Mouse (Mus musculus): ENCODE data around the gene Hoxa3. TPM values are rescaled to one million over a fixed set of nuclear protein-coding genes. Genes with fewer than 3 reads are reported as not detected.

Gene Hoxa3
- polyA plus RNA-seq, 1 experiment: not detected

- Histone ChIP-seq H3K4me3 (ENCODE audit: insufficient read depth, low read depth, low read length) (no peak overlapping the region), H3K27ac (ENCODE audit: insufficient read depth, low read depth, low read length) (no peak overlapping the region), H3K4me1 (ENCODE audit: control insufficient read depth, insufficient read depth, low read length) (no peaks in the 10 kb centered on the region)
- TF ChIP-seq POLR2A (IDR thresholded peaks at IDR 0.05; ENCODE audit: insufficient read depth, low read depth, low read length) (no peak), CTCF (IDR thresholded peaks at IDR 0.05; ENCODE audit: insufficient read depth, low read depth, low read length) (no peak)
- 4% methylated on average over 11 of the region's 11 CpGs for WGBS
Measured at GRCm38 (mm10) chr6:52180213-52180710, 32.9 kb downstream of the Hoxa3 start.

DNA sequence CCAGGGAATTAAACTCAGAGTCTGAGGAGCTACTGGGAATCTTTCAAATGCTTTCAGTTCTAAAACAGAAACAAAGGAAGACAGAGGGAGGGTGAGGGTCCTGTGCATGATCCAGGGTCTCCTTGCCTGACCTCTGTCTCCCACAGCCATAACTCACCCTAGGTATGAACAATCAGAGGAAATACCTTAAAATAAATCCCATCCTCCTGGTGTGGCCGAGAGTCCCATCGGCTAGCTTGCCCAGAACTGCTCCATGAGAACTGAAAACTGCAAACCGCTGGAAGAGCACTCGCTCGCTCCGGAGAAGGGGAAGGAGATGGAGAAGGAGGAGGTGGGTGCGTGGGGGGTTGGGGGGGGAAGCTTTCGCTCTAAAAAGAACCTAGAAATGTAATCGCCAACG is 33.4 kb downstream of the Hoxa3 start:
- no peaks in the 10 kb centered on the region for H3K4me1 ChIP-seq (ENCODE audit: control insufficient read depth, insufficient read depth, low read length)
- no peak overlapping the region for H3K27ac ChIP-seq (ENCODE audit: insufficient read depth, low read depth, low read length)
- H3K4me3 ChIP-seq (ENCODE audit: insufficient read depth, low read depth, low read length): no peak overlapping the region
- 3% methylated on average over 10 of the region's 10 CpGs for WGBS
- TF ChIP-seq CTCF (IDR thresholded peaks at IDR 0.05; ENCODE audit: insufficient read depth, low read depth, low read length) (no peak), POLR2A (IDR thresholded peaks at IDR 0.05; ENCODE audit: insufficient read depth, low read depth, low read length) (no peak)

GRCm38 (mm10) chr6:52178918-52179665 is 34.0 kb downstream of the Hoxa3 start:
- Histone ChIP-seq H3K27ac (ENCODE audit: insufficient read depth, low read depth, low read length) (no peak overlapping the region), H3K4me3 (ENCODE audit: insufficient read depth, low read depth, low read length) (no peak overlapping the region)
- TF ChIP-seq POLR2A (IDR thresholded peaks at IDR 0.05; ENCODE audit: insufficient read depth, low read depth, low read length) (no peak), CTCF (IDR thresholded peaks at IDR 0.05; ENCODE audit: insufficient read depth, low read depth, low read length) (no peak)

DNA sequence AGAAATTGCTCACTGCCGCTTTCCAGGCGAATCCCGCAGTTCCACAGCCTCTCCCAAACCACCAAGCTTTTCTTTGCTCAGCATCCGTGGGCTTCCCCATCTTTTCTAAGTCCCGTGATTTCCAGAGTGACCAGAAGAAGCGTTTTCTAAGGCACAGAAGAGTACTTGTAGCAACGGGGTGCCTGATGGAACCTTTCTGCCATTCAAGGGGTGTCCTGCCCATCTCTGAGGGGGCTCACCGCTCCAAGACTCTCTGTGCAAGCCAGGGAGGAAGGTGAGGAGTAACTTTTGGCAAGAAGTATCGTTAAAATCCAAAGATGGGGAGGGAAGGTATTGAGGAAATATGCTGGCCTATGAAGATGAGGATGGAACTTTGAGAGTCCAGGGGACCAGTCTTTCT is 35.3 kb downstream of the Hoxa3 start:
- no peak overlapping the region for H3K4me3 ChIP-seq (ENCODE audit: insufficient read depth, low read depth, low read length)
- TF ChIP-seq POLR2A (IDR thresholded peaks at IDR 0.05; ENCODE audit: insufficient read depth, low read depth, low read length): no peak
- no peak for TF ChIP-seq CTCF (IDR thresholded peaks at IDR 0.05; ENCODE audit: insufficient read depth, low read depth, low read length)
- no peak overlapping the region for H3K27ac ChIP-seq (ENCODE audit: insufficient read depth, low read depth, low read length)
- WGBS: 5% methylated on average over 9 of the region's 9 CpGs
- no peaks in the 10 kb centered on the region for H3K4me1 ChIP-seq (ENCODE audit: control insufficient read depth, insufficient read depth, low read length)

More at GRCm38 (mm10) chr6:52178918-52179665, 34.0 kb downstream of the Hoxa3 start:
- no peaks in the 10 kb centered on the region for H3K4me1 ChIP-seq (ENCODE audit: control insufficient read depth, insufficient read depth, low read length)
- WGBS: 0% methylated on average over 4 of the region's 4 CpGs

- Histone ChIP-seq H3K27ac (ENCODE audit: insufficient read depth, low read depth, low read length) (no peak within 1 kb of the TSS), H3K4me1 (ENCODE audit: control insufficient read depth, insufficient read depth, low read length) (peaks cover 3% of the 10 kb centered on the region; the same call in 1 of the 2 replicates), H3K4me3 (ENCODE audit: insufficient read depth, low read depth, low read length) (no peak within 1 kb of the TSS)
- TF ChIP-seq POLR2A (IDR thresholded peaks at IDR 0.05; ENCODE audit: insufficient read depth, low read depth, low read length) (no peak), CTCF (IDR thresholded peaks at IDR 0.05; ENCODE audit: insufficient read depth, low read depth, low read length) (no peak)
- 3% methylated on average over 36 of the region's 36 CpGs for WGBS
Measured at GRCm38 (mm10) chr6:52177061-52177735, 35.9 kb downstream of the Hoxa3 start, which contains the start of gene 5730596B20Rik. Gene 5730596B20Rik, plus strand, starts transcription at chr6:52177498.

DNA sequence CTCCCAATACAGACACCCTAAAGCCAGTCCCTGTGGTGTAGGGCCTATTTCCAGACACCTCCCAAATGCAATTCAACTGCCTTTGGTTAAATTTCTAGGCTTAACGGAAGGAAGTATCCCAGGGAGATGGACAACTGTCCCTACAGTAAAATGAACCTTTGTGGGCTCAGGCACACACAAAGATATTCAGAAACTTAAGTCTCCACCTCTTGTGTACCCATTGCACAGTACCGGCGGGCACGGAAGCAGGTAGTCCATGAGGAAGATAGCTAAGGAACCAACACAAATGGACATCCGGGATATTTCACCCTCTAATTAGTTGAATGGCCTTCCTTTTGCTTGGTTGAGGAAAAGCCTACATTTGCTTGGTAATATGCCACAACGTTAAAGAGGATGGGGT is 36.7 kb downstream of the Hoxa3 start:
- no peak overlapping the region for H3K27ac ChIP-seq (ENCODE audit: insufficient read depth, low read depth, low read length)
- peaks cover 3% of the 10 kb centered on the region; the same call in 1 of the 2 replicates for H3K4me1 ChIP-seq (ENCODE audit: control insufficient read depth, insufficient read depth, low read length)
- WGBS: 4% methylated on average over 6 of the region's 6 CpGs
- no peak overlapping the region for H3K4me3 ChIP-seq (ENCODE audit: insufficient read depth, low read depth, low read length)
- TF ChIP-seq CTCF (IDR thresholded peaks at IDR 0.05; ENCODE audit: insufficient read depth, low read depth, low read length) (no peak), POLR2A (IDR thresholded peaks at IDR 0.05; ENCODE audit: insufficient read depth, low read depth, low read length) (no peak)

- no peak overlapping the region for H3K27ac ChIP-seq (ENCODE audit: insufficient read depth, low read depth, low read length)
- 4% methylated on average over 19 of the region's 35 CpGs for WGBS
- no peak overlapping the region for H3K4me3 ChIP-seq (ENCODE audit: insufficient read depth, low read depth, low read length)
- TF ChIP-seq POLR2A (IDR thresholded peaks at IDR 0.05; ENCODE audit: insufficient read depth, low read depth, low read length): no peak
- H3K4me1 ChIP-seq (ENCODE audit: control insufficient read depth, insufficient read depth, low read length): peaks cover 3% of the 10 kb centered on the region; the same call in 1 of the 2 replicates
Measured at GRCm38 (mm10) chr6:52175864-52176263, 37.3 kb downstream of the Hoxa3 start.

- Histone ChIP-seq H3K4me3 (ENCODE audit: insufficient read depth, low read depth, low read length) (no peak overlapping the region), H3K4me1 (ENCODE audit: control insufficient read depth, insufficient read depth, low read length) (peaks cover 3% of the 10 kb centered on the region; the same call in 1 of the 2 replicates), H3K27ac (ENCODE audit: insufficient read depth, low read depth, low read length) (no peak overlapping the region)
- 1% methylated on average over 41 of the region's 41 CpGs for WGBS
- TF ChIP-seq POLR2A (IDR thresholded peaks at IDR 0.05; ENCODE audit: insufficient read depth, low read depth, low read length) (no peak), CTCF (IDR thresholded peaks at IDR 0.05; ENCODE audit: insufficient read depth, low read depth, low read length) (no peak)
Measured at GRCm38 (mm10) chr6:52174968-52175751, 38.0 kb downstream of the Hoxa3 start.

Data from olfactory bulb, adult 2 months (tissue).